Mouse (Mus musculus) monocyte, adult 5-6 weeks (primary cell): ENCODE measurements at regions not wholly inside any gene's neighbourhood (a gene's known extent, or its start where the extent isn't known, plus 50 kb on each side); places are given as distances from the start of the nearest gene placed in this dataset.

ENCODE experiments used
- ATAC-seq: fragments of 153-309, 156-312 bp; replicated peaks from 2 replicates; pipeline ENCODE4 v1.8.0; 2017; ENCODE audit warnings: mild to moderate bottlenecking; ENCODE audit not compliant: low TSS enrichment, insufficient number of reproducible peaks, severe bottlenecking, poor library complexity, low FRiP score

DNA sequence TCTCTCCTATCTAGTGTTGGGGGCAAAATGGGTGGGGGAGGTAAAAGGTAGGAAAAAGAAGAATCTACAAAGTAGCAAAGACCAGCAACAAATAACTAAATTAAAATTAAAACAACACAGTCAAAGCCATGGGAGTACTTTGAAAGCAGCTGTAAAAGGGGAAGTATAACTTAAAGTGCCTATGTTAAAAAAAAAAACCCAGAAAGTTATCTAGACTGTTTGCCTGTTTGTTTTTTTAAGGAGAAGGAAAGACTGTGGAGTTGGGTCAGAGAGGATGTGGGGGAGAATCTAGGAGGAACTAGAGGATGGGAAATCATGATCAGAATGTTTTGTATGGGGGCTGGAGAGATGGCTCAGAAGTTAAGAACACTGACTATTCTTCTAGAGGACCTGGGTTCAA is 457.0 kb downstream of the Bckdhb start:
- no peak for ATAC-seq

DNA sequence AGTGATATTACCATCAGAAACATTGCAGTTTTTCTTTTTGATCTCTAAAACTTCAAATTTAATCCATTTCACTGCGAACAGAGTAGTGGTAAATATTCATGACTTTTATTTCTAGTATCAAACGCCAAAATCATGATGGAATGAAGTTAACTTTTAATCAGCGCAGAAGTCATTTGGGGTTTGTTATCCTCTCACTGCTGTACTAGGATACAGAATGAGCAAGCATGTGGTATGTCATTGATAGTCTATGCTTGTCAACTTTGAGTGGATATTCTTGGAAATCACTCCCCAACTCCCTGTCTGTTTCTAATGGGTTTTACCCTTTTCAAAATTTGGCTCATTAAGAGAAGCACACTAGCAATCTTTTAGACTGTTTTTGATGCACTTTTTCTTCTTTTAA is 464.9 kb downstream of the Bckdhb start:
- no peak for ATAC-seq

DNA sequence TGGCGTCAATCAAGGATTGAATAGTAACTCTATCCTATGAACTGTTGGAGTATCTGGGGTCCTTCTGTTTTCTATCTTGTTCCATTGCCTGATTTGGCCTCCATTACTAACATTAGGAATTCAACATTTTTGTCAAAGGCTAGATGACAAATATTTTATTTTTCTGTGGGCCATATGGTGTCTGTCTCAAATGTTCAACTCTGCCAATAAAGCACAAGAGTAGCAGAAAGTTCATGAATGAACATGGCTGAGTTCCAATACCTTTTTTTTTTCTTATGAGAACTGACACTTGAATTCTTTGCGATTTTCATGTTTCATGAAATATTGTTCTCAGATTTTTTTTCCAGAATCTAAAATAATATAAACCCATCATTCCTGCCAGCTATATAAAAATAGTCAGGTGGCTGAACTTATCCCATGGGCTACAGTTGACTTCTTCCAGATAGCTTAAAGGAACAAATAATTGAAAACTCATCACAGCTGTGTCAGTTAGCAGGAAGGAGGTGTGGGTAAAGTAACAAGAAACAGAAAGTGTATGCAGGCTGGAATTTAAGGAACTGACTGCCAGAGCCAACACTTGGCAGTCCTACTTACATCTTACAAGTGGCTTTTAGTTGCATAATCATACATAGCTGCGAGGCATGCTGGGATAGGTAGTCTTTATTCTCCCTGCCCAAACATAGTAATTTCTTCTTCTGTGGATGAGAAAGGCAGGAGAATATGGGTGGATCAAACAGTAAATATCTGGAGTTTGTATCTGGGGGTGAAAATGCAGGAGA is 469.8 kb downstream of the Bckdhb start:
- ATAC-seq, result peak; percentile 71; the same call in 1 of the 2 replicates

DNA sequence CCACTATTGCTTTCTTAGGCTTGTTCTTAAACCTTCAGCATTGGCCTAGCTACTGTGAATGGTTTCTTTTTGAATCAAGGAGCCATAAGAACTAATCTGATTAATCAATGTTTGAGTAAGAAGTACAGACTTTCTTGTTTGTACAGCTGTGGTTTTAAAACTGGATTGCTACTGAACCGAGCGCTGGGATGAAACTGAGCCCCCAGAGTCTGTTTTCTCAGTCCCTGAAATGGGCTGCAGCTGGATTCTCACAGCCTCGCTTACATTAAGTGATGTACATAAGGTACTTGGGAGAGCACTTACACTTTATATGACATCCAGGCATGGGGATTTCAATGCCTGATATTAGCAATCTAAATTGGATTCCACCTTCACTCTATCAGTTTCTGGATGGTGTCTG is 474.5 kb downstream of the Bckdhb start:
- no peak for ATAC-seq

DNA sequence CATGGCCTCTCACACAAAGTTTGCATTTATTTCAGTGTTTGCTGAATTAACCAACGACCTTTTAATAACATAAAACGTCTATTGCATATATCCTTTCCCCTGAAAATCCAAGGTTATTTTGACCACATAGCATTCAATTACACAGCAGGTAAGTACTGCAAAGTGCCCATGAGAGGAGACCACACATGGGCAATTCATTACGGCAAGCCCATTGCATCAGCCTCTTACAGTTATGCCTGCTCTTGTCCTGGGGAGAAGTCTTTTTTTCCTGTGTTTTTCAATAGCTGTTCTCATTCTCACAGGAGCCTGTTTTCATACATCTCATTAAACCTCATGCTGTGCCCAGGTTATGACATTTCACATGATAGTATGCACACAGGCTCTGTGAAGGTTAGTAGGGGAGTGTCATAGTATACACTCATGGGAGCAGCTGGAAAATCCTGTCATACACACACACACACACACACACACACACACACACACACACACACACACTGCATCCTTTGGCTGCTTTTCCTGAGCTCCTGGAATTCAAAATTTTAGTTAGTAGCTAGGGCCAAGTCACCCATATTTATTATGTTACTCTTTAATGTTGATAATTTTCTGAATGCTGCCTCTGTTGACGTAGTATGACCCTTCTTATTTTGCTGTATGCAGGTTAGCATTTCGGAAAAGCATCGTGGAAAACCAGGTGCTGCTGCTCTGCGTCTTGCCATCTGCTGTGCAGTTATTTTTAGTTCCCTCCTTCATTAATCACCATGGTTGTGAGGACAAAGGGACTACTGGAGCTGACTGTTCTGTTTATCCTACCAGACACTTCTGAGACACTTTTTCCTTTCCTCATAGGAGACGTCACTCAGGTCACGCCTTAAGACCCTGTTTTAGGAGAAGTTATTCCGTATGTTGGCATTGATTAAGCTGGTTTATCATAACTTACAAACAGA is 483.6 kb downstream of the Bckdhb start:
- ATAC-seq, result no peak
